Mouse (Mus musculus) embryo, embryonic 10 days (tissue): ENCODE data around the gene Cck.

Experiments used
- DNase-seq: peaks from one replicate; pipeline ENCODE4 v3.0.0-alpha.2; 2015; ENCODE audit warnings: low spot score

The Cck gene

GRCm38 (mm10) chr9:121495529-121495928 lies at the start of gene Cck:
Cck (minus strand) TSS chr9:121495694.
- peak; percentile 83 for DNase-seq

- no peak for DNase-seq
Observed at GRCm38 (mm10) chr9:121541530-121541929, 46.0 kb upstream of the Cck start.

GRCm38 (mm10) chr9:121532626-121533025 lies 37.1 kb upstream of the Cck start:
- DNase-seq, result no peak

- DNase-seq, result peak; percentile 48
Observed at GRCm38 (mm10) chr9:121528605-121529357, 33.3 kb upstream of the Cck start.

- DNase-seq, result no peak
Observed at GRCm38 (mm10) chr9:121526171-121526570, 30.7 kb upstream of the Cck start.

GRCm38 (mm10) chr9:121520047-121520446 lies 24.6 kb upstream of the Cck start:
- DNase-seq, result no peak

GRCm38 (mm10) chr9:121514462-121514861 lies 19.0 kb upstream of the Cck start:
- no peak for DNase-seq

- no peak for DNase-seq
Observed at GRCm38 (mm10) chr9:121511911-121512310, 16.4 kb upstream of the Cck start.

- DNase-seq, result no peak
Observed at GRCm38 (mm10) chr9:121506478-121507180, 11.1 kb upstream of the Cck start.

GRCm38 (mm10) chr9:121505346-121505745 lies 9.9 kb upstream of the Cck start:
- no peak for DNase-seq

- no peak for DNase-seq
Observed at GRCm38 (mm10) chr9:121496102-121496501, 608 bp upstream of the Cck start.

GRCm38 (mm10) chr9:121494006-121494767 lies 1.3 kb downstream of the Cck start:
- DNase-seq, result peak; percentile 49

GRCm38 (mm10) chr9:121491592-121492240 lies 3.8 kb downstream of the Cck start:
- DNase-seq, result no peak

GRCm38 (mm10) chr9:121487216-121487615 lies 8.3 kb downstream of the Cck start:
- no peak for DNase-seq

GRCm38 (mm10) chr9:121479453-121479852 lies 16.0 kb downstream of the Cck start:
- peak; percentile 90 for DNase-seq

GRCm38 (mm10) chr9:121477305-121477911 lies 18.1 kb downstream of the Cck start:
- DNase-seq, result peak; percentile 85

- no peak for DNase-seq
Observed at GRCm38 (mm10) chr9:121475488-121476452, 19.7 kb downstream of the Cck start.

GRCm38 (mm10) chr9:121474771-121475170 lies 20.7 kb downstream of the Cck start:
- no peak for DNase-seq

GRCm38 (mm10) chr9:121469711-121470110 lies 25.8 kb downstream of the Cck start:
- no peak for DNase-seq

- DNase-seq, result no peak
Observed at GRCm38 (mm10) chr9:121467460-121467859, 28.0 kb downstream of the Cck start.

GRCm38 (mm10) chr9:121460527-121460926 lies 35.0 kb downstream of the Cck start:
- no peak for DNase-seq
